In genomic region chr10:128637011-128637410, GRCm38 (mm10) we compare ENCODE assay signal across 2 mouse cellular contexts.
TF ChIP-seq lines count a peak whose summit lies in the region.

No protein-coding gene starts in this region.

TF ChIP-seq in CH12.LX, 34 proteins besides CTCF, POLR2A, EP300 and RAD21 (continued from another document):
- no peak for TF ChIP-seq NELFE (IDR thresholded peaks at IDR 0.05; ENCODE audit: low read depth, low read length)
- no peak for TF ChIP-seq ZNF384 (IDR thresholded peaks at IDR 0.05; ENCODE audit: low read depth, low read length)

TF ChIP-seq in myocyte, 11 proteins besides CTCF, POLR2A, EP300 and RAD21 (continued from another document):
- TF ChIP-seq USF1 (IDR thresholded peaks at IDR 0.05; ENCODE audit: low read depth) (no peak), CEBPB (IDR thresholded peaks at IDR 0.05; ENCODE audit: insufficient read depth, poor library complexity, severe bottlenecking) (no peak), TCF3 (IDR thresholded peaks at IDR 0.05; ENCODE audit: insufficient read length, low read depth) (no peak)
